Mouse (Mus musculus) B cell, adult (primary cell): ENCODE data around the gene Fbxw24. TPM values are rescaled to one million over a fixed set of nuclear protein-coding genes. Genes with fewer than 3 reads are reported as not detected.

ENCODE experiments used
- total RNA-seq: library from RNA; stranded (reverse); gene quantifications from 4 replicates; pipeline ENCODE4 v1.2.4, GENCODE M21; 2023; ENCODE audit not compliant: inconsistent age

Gene Fbxw24
- not detected in 4 replicates for total RNA-seq

DNA sequence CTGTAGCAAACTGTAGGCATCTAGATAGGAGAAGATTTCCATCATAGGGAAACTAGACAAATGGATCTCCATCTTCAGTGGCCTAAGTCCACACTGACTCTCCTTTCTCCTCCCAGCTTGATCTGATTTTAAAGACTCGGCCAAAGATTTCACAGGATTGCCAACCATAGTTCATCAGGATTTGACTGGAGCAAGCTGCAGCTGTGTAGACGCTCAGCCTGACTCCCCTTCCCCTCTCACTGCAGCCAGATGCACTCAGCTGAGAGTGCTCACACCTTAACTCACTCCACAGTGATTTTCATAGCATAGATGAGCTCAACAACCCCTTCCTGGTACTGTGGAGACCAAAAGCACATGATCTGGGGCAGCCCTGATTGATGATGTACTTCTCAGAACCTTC, at the start of gene Fbxw24:
Gene Fbxw24 (minus strand): TSS at position 101 of the 400 bp plus-strand sequence.

DNA sequence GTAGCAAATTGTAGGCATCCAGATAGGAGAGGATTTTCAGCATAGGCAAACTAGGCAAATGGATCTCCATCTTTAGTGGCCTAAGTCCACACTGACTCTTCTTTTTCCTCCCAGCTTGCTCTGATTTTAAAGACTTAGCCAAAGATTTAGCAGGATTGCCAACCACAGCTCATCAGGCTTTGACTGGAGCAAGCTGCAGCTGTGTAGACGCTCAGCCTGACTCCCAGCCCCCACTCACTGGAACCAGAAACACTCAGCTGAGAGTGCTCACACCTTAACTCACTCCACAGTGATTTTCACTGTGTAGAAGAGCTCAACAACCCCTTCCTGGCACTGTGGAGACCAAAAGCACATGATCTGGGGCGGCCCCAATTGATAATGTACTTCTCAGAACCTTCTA, 38.7 kb upstream of the Fbxw24 start, which contains the start of gene Fbxw25:
Gene Fbxw25 (minus strand): TSS at position 101 of the 400 bp plus-strand sequence.

DNA sequence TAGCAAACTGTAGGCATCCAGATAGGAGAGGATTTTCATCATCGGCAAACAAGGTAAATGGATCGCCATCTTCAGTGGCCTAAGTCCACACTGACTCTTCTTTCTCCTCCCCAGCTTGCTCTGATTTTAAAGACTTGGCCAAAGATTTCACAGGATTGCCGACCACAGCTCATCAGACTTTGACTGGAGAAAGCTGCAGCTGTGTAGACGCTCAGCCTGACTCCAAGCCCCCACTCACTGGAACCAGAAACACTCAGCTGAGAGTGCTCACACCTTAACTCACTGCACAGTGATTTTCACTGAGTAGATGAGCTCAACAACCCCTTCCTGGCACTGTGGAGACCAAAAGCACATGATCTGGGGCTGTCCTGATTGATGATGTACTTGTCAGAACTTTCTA, 57.7 kb downstream of the Fbxw24 start, which contains the start of gene Fbxw15:
Gene Fbxw15 (minus strand): TSS at position 101 of the 400 bp plus-strand sequence.

Other genes starting within 250 kb of the Fbxw24 start
- not detected in 4 replicates for gene Fbxw22, start 221.8 kb downstream of the Fbxw24 start, total RNA-seq
- not detected in 4 replicates for gene Fbxw16, start 176.9 kb downstream of the Fbxw24 start, total RNA-seq
- gene Fbxw19, start 130.2 kb downstream of the Fbxw24 start, total RNA-seq = not detected in 4 replicates
- not detected in 4 replicates for gene Fbxw15, start 57.8 kb downstream of the Fbxw24 start, total RNA-seq
- gene Fbxw25, start 38.6 kb upstream of the Fbxw24 start, total RNA-seq = not detected in 4 replicates
- not detected in 4 replicates for gene Fbxw18, start 76.6 kb upstream of the Fbxw24 start, total RNA-seq
- gene Fbxw26, start 120.0 kb upstream of the Fbxw24 start, total RNA-seq = not detected in 4 replicates
- gene Fbxw27, start 164.6 kb upstream of the Fbxw24 start, total RNA-seq = not detected in 4 replicates
- not detected in 4 replicates for gene Spink8, start 186.2 kb upstream of the Fbxw24 start, total RNA-seq
- gene Nme6, start 206.7 kb upstream of the Fbxw24 start, total RNA-seq = 10.6 to 15.2 TPM (median 14.1 TPM) in 4 replicates
- gene Camp, start 223.6 kb upstream of the Fbxw24 start, total RNA-seq = 0.96 to 1.2 TPM (median 0.99 TPM) in 4 replicates
- gene Cdc25a, start 249.5 kb upstream of the Fbxw24 start, total RNA-seq = 9.2 to 11.9 TPM (median 9.8 TPM) in 4 replicates